Mouse (Mus musculus) gonadal fat pad, adult 2 months (tissue): ENCODE measurements around the gene Mepe. TPM values are rescaled to one million over a fixed set of nuclear protein-coding genes. Genes with fewer than 3 reads are reported as not detected.

Source experiments
- DNase-seq: peaks from one replicate; pipeline ENCODE4 v3.0.0-alpha.2; 2012; ENCODE audit warnings: low read depth
- polyA plus RNA-seq: library from polyadenylated mRNA; depleted of rRNA; stranded (reverse); fragments of >200 nt; gene quantifications from 2 replicates; pipeline ENCODE4 v1.2.3, GENCODE M21; 2012; rRNA removed

Gene Mepe
- polyA plus RNA-seq, result not detected in 2 replicates

GRCm38 (mm10) chr5:104325029-104325428 is at the start of gene Mepe:
TSS of gene Mepe (plus strand) at chr5:104325329.
- no peak for DNase-seq

- no peak for DNase-seq
Measured at GRCm38 (mm10) chr5:104294201-104294600, 30.9 kb upstream of the Mepe start.

GRCm38 (mm10) chr5:104298994-104299393 is 26.1 kb upstream of the Mepe start, which contains the start of gene Ibsp:
TSS of gene Ibsp (plus strand) at chr5:104299171.
- DNase-seq, result no peak

- no peak for DNase-seq
Measured at GRCm38 (mm10) chr5:104314073-104314472, 11.1 kb upstream of the Mepe start.

GRCm38 (mm10) chr5:104326884-104327283 is 1.8 kb downstream of the Mepe start:
- DNase-seq, result no peak

- DNase-seq, result no peak
Measured at GRCm38 (mm10) chr5:104327389-104327788, 2.3 kb downstream of the Mepe start.

GRCm38 (mm10) chr5:104327876-104328275 is 2.7 kb downstream of the Mepe start:
- DNase-seq, result no peak

GRCm38 (mm10) chr5:104328317-104328850 is 3.3 kb downstream of the Mepe start:
- DNase-seq, result no peak

- no peak for DNase-seq
Measured at GRCm38 (mm10) chr5:104329381-104329780, 4.3 kb downstream of the Mepe start.

- DNase-seq, result no peak
Measured at GRCm38 (mm10) chr5:104330088-104330487, 5.0 kb downstream of the Mepe start.

GRCm38 (mm10) chr5:104332296-104332695 is 7.2 kb downstream of the Mepe start:
- no peak for DNase-seq

- no peak for DNase-seq
Measured at GRCm38 (mm10) chr5:104333231-104333640, 8.1 kb downstream of the Mepe start.

GRCm38 (mm10) chr5:104333643-104334042 is 8.5 kb downstream of the Mepe start:
- no peak for DNase-seq

- DNase-seq, result no peak
Measured at GRCm38 (mm10) chr5:104334516-104334915, 9.4 kb downstream of the Mepe start.

GRCm38 (mm10) chr5:104335962-104336361 is 10.8 kb downstream of the Mepe start:
- no peak for DNase-seq

- no peak for DNase-seq
Measured at GRCm38 (mm10) chr5:104337491-104337890, 12.4 kb downstream of the Mepe start.

- no peak for DNase-seq
Measured at GRCm38 (mm10) chr5:104339009-104339408, 13.9 kb downstream of the Mepe start.

GRCm38 (mm10) chr5:104339706-104340512 is 14.8 kb downstream of the Mepe start:
- no peak for DNase-seq

GRCm38 (mm10) chr5:104340513-104340829 is 15.3 kb downstream of the Mepe start:
- no peak for DNase-seq

- DNase-seq, result no peak
Measured at GRCm38 (mm10) chr5:104342881-104343280, 17.8 kb downstream of the Mepe start.

GRCm38 (mm10) chr5:104344526-104345240 is 19.6 kb downstream of the Mepe start:
- DNase-seq, result no peak

- no peak for DNase-seq
Measured at GRCm38 (mm10) chr5:104345241-104345630, 20.1 kb downstream of the Mepe start.

- DNase-seq, result no peak
Measured at GRCm38 (mm10) chr5:104351041-104351440, 25.9 kb downstream of the Mepe start.
